Comparison of ENCODE assay signal across 16 mouse cellular contexts in genomic region chr3:155352277-155352802, GRCm38 (mm10).
DNase-seq lines count a peak whose midpoint lies in the region.
"Had no signal": no experiment of that assay in that cellular context is flagged by ENCODE, and none has a peak within 500 bp of the region (broad histone marks: within the 10 kb centered on the region; RNA-seq: fewer than 3 reads in every experiment).

No protein-coding gene starts in this region.

- no peaks in the 10 kb centered on the region for H3K27me3 ChIP-seq in forebrain, embryonic 10.5 days (ENCODE audit: poor library complexity, severe bottlenecking)
- H3K27me3 ChIP-seq: embryonic facial prominence, embryonic 15.5 days; forebrain, embryonic 15.5 days; heart, embryonic 15.5 days; neural tube, embryonic 15.5 days; Patski had no signal

- H3K27ac ChIP-seq in forebrain, embryonic 10.5 days = no peak overlapping the region
- H3K27ac ChIP-seq: embryonic facial prominence, embryonic 15.5 days; forebrain, embryonic 15.5 days; heart, embryonic 15.5 days; liver, embryonic 14.5 days; neural tube, embryonic 15.5 days had no signal

- no peak overlapping the region for H3K4me3 ChIP-seq in forebrain, embryonic 10.5 days
- H3K4me3 ChIP-seq: embryonic facial prominence, embryonic 15.5 days; forebrain, embryonic 15.5 days; heart, embryonic 15.5 days; neural tube, embryonic 15.5 days had no signal

- DNase-seq in cerebellum, postnatal 10 days = peak; percentile 46 to 47
- DNase-seq in cerebellum, postnatal 36 days = no peak
- peak; percentile 11 for DNase-seq in layer of hippocampus, adult 11-12 months (ENCODE audit: low spot score)
- DNase-seq in layer of hippocampus, adult 9-10 months (ENCODE audit: low spot score) = no peak
- peak; percentile 11 to 17 for DNase-seq in heart, adult 9 months (ENCODE audit: low spot score in 2 of 2)
- peak; percentile 6 to 26 for DNase-seq in layer of hippocampus, postnatal 14 days (ENCODE audit: low spot score in 2 of 2)
- DNase-seq in neural tube, embryonic 10.5 days (ENCODE audit: extremely low spot score, low spot score) = no peak
- no peak for DNase-seq in forebrain, embryonic 10.5 days (ENCODE audit: extremely low spot score, low spot score)
- DNase-seq: kidney, adult 2 months; kidney, postnatal 4 days had no signal

- no peaks in the 10 kb centered on the region for H3K36me3 ChIP-seq in forebrain, embryonic 10.5 days (replicated peaks)
- H3K36me3 ChIP-seq: embryonic facial prominence, embryonic 15.5 days; forebrain, embryonic 15.5 days; heart, embryonic 15.5 days; neural tube, embryonic 15.5 days had no signal

- WGBS in forebrain, embryonic 10.5 days = 90% methylated on average over 2 of the region's 2 CpGs

- no peaks in the 10 kb centered on the region for H3K4me1 ChIP-seq in forebrain, embryonic 10.5 days
- H3K4me1 ChIP-seq: embryonic facial prominence, embryonic 15.5 days; forebrain, embryonic 15.5 days; heart, embryonic 15.5 days had no signal

- no peaks in the 10 kb centered on the region for H3K9me3 ChIP-seq in forebrain, embryonic 10.5 days
- H3K9me3 ChIP-seq: embryonic facial prominence, embryonic 15.5 days; forebrain, embryonic 15.5 days; heart, embryonic 15.5 days; neural tube, embryonic 15.5 days had no signal

Comparison
In these comparisons a context has a peak if more than half of its experiments do, and no peak if none do; other contexts are left out.
1. DNase-seq: peak in cerebellum, postnatal 10 days (2 of 2), layer of hippocampus, adult 11-12 months (single experiment), heart, adult 9 months (2 of 2) and layer of hippocampus, postnatal 14 days (2 of 2); none in cerebellum, postnatal 36 days (0 of 2), layer of hippocampus, adult 9-10 months (single experiment), neural tube, embryonic 10.5 days (single experiment) and forebrain, embryonic 10.5 days (single experiment).